Mouse (Mus musculus) activated CD4-positive, CD25-positive, alpha-beta regulatory T cell, adult 4 months (primary cell): ENCODE results near the gene Abat. TPM values are rescaled to one million over a fixed set of nuclear protein-coding genes. Genes with fewer than 3 reads are reported as not detected.

Experiments used
- ATAC-seq: one replicate; pipeline ENCODE4 v1.8.0; 2017
- polyA plus RNA-seq, 2 experiments: library from polyadenylated mRNA; unstranded; fragments of 100-300 nt; shearing (Covaris generic); gene quantifications; one replicate each; pipeline ENCODE4 v1.2.1; 2017

The Abat gene
- polyA plus RNA-seq = 1 to 10 TPM; 1.3 TPM

DNA sequence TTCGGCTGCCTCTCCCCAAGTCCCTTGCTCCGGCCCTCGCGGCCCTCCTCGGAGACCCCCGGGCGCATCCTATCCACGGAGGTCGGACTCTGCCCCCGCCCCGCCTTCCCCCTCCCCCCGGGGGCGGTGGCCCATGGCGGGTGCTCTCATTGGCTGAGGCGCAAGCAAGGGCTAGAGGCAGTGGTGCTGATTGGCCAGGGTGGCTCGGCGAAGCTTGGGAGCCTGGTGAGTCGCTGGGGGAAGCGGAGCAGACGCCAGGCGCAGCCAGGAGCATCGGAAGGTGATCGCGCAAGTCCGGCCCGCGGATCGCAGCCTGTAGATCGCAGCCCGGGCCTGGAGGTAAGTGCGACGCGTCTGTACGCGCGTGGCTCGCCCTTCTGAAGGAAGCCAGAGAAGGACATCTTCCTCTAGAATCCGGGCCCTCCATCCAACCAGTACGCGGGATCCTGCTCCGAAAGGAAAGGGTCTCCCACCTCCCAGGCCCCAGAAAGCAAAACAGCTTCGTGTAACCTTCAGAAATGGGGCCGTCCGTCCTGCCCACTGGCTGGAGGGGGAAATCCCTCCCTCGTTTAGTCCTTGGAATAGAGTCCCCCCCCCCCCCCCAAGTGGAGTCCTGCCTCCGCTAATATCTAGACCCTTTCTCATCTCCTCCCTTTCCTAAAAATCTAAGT is at the start of gene Abat:
Abat (plus strand) TSS at position 194 of the 671 bp plus-strand sequence.
- peak; percentile 93 for ATAC-seq

DNA sequence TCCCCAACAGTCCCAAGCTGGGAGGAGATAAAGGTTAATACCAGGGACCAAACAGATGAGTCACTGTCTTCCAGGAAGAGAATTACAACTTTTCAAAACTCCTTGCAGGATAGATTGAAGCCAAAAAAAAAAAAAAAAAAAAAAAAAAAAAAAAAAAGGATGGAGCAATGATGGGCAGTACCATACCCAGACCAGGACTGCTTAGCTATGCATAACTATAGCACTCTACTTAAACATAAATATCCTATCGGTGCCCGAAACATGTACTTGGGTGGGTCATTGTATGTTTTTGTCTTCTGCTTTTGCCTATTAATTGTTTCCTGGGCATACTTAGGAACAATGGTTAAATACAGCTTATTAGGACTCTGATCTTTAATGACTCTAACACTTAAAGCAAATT is 43.1 kb upstream of the Abat start:
- peak; percentile 16 for ATAC-seq

DNA sequence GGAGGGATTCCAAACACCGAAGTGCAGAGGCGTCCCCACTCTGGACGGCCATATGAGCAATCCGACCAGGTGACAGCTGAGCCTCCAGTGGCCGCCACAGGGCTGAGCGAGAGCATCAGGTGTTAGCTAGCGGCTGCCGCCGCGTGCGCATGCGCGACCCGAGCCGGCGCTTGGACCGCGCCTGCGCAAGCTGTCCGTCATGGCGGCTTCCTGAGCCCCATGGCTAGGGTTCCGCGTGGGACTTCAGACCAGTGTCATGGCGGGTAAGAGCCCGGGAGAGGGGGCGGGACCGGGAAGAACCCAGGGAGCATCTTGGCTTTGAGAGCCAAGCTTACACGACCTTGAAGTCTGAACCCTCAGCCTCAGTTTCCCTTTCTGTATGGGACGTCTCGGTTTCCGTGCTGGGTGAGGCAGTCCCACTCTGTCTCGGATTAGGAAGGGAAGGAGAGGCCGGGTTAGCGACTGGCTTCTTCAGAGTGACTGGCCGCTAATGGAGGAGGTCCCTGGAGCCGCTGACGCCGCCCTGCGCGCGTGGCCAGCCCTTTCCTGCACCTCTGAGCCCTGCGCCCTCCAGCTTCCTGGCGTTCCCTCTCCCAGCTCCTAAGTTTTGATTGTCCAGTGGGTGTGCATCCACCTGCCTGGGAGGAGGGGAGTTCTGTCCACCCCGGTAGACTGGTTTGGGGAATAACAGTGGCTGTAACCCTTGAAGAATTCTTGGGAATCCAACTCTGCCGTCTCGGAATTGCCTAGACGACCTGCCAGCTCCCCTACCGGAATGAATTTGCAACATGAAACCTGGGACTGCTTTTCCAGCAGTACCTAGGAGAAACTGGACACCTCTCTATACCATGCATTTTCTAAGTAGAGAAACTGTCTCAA is 42.4 kb upstream of the Abat start, which contains the start of gene Mettl22:
Mettl22 (plus strand) TSS at position 186 of the 879 bp plus-strand sequence.
- ATAC-seq = peak; percentile 94

DNA sequence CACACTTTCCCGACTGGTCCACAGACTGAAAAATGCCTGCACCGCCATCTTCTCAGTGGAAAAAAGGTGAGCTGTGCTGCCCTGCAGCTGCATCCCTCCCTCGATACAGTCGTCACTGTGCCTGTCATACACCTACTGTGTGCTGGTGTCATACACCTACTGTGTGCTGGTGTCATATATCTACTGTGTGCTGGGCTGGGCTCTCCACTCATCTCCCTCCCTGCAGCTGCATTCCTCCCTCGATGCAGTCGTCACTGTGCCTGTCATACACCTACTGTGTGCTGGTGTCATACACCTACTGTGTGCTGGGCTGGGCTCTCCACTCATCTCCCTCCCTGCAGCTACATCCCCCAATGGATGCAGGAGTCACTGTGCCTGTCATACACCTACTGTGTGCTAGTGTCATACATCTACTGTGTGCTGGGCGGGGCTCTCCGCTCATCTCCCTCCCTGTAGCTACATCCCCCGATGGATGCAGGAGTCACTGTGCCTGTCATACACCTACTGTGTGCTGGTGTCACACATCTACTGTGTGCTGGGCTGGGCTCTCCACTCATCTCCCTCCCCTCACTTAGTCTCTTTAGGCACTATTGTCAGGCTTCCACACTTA is 25.7 kb upstream of the Abat start:
- ATAC-seq = no peak

DNA sequence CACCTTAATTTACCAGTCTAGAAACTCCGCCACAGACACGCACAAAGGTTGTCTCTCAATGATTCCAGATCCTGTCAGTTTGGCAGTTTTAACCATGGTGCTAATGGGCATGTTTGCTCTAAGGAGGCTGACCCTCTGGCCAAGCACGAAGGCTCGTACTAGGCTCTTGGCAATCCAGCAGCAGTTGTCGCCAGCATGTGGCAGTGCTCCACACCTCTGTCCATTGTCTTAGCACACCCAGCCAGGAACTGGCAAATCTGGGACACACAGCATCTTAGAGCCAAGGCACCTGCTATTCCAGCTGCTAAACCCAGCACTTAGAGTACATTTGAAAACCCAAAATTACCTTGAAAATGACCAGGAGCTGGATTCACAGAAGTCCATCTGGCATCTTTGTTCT is 23.9 kb upstream of the Abat start:
- no peak for ATAC-seq

DNA sequence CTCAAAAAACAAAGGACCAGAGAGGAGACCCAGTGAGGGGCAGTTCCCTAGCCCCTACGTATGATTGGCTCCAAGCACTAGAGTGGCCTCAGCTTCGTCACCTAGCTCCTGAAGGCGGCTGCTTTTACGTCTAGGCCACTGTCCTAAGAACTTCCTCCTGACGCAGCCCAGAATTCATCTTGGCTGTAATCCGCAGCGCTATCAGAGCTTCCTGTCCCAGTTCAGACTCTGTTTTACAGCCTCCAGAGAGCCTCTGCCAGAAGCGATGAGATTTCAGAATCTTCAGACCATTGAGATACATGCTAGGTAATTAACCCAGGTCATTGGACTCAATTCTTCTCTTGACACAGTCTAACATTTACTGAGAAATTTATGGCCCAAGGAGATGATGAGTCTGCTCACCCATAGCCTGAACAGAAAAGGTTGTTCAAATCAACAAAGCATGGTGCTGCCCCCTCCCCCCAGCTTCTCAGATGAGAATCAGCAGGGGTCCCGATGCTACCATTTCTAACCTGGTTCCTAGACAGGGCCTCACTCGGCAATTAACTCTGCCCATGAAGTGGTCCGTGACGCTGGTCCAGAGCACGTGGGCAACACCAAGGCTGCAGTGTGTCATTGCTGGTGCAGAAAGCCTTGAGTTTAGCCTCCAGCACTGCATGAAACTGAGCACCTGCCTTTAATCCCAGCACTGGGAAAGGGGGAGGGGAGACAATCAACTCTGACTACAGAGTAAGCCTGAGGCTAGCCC is 21.3 kb upstream of the Abat start:
- no peak for ATAC-seq

DNA sequence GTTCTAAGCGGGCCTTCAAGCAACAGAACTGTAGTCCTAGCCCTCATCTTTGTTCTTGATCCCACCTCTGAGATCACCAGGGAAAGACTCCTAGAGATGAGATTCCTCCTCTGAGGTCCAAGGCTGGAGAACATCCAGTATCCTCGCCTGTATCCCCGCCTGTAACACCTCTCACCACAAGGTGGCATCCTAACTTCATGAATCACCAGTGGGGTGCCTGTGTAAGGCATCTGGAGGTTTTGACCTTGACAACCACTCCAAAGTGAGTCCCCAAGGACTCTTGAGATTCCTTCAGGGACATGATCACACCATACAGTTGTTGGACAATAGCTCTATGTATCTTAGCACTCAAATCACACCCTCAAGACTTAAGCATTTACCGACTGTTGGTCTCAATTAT is 19.0 kb upstream of the Abat start:
- peak; percentile 46 for ATAC-seq

DNA sequence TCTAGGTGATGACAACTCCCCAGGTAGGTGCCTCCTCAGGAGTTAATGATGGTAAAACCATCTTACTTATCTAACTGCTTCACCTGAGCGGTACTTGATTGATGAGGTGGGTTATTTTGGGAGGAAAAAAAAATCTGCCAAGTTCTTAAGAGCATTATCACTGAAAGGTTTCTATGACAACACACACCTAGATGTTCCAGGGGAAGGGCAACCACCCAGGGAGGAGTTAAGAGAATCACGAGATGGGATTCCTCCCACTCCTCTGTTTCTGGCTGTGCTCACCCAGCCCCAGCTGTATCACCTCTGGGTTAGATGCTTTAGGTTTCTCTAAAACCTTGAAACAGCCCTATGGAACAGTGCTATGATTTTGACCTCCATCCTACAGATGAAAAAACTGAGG is 16.3 kb upstream of the Abat start:
- ATAC-seq = no peak

DNA sequence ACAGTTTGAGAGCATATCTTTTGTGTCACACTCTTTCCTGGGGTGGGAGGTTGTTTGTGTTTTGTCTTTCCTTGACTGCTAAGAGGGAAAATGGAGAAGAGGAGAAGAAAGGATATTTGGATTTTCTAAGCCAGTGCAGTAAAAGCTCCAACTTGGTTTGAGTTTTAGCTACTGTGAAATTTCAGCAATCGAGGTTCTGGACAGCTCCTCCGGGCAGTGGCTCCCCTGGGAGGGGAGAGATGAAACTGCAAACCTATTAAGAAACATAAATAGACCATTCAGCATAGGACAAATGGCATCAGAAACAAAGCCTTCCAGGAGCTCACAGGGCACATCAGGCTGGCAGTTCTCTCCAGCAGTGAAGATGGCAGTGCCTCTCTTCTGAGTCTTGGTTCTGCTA is 9.0 kb upstream of the Abat start:
- ATAC-seq = no peak

DNA sequence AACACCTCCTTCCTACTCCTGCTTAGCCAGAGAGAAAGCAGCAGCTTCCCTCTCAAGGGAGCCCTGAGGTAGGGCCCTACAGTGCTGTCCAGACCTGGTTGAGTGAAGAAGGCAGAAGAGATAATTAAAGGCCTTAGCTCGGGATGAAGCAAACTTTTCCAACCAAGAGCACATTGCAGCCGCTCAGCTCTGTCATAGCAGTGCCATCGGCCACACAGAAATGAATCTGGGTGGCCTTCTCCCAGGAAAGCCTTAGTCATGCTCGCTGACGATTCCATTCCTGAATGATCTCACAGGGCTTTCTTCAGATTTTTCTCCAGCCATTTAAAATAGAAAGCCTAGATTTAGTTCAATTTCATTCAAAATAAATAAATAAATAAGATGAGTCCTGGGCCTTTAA is 3.3 kb upstream of the Abat start:
- ATAC-seq = no peak

DNA sequence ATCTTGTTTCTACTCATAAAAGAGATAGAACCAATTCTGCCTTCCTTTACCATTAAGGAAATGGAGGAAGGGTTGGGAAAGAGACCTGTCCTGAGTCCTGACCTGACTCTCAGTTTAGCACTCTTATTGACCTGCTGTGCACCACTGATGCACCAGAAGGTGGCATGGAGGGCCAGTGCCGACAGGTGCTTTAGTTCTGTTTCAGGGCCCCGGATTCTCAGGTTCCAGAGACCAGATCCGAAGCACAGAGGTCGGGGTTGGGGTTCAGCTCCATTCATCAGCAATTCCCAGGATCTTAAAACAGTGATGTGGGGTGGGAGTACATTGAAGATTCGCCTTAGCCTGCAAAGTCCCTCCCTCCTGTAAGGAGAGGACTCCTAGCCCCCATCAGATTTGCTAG is 399 bp upstream of the Abat start:
- no peak for ATAC-seq

DNA sequence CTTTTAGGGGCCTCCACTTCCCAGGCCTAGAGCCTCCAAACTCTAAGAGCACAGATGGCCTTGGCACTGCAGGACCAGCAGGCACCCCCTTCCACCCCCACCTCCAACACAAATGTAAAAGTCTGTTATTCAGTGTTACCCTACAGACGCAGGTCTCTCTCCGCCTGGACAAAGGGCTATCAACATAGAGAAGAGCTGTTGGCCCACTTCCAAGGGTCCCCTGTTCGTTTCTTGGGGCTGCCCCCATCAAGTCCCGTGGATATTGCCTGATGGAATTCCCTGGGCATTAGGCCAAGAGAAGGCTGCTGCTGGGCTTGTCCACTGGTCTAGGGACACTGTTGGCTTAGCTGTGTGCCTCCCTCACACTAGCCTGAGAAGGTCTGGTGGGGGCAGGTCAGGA is 951 bp downstream of the Abat start:
- ATAC-seq = no peak

DNA sequence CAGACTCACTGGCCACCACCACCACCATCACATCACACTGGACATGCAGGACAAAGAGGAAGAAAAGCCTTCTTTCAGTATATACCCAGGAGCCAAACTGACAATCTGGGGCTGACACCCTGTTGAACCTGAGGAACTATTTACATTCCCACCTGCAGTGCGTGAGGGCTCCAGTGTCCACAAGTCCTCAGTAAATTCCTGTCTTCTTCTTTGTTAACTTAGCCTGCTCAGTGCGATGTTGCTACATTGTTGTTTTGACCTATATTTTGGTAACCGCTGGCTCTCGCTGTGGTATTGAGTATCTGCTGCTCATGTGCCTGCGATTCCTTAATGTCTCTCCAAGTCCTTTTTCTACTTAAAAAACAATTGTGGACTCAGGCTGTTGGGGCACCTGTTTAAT is 7.3 kb downstream of the Abat start:
- ATAC-seq = no peak

DNA sequence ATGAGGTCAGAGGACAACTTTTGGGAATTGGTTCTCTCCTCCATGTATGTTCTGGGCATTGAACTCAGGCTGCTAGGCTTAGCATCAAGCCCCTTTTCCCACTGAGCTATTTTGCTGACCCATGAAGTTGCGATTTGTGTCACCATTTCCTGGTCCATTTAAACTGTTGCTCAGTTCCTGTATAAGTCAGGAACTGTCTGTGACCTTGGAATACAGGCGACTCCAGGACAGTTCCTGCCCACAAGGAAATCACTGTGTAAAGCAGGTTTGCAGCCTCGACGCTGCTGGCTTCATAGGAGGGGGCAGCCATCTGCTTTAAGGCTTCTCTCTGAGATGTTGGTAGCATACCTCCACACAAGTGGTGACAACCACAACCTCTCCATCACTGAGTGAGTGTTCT is 8.1 kb downstream of the Abat start:
- ATAC-seq = no peak

DNA sequence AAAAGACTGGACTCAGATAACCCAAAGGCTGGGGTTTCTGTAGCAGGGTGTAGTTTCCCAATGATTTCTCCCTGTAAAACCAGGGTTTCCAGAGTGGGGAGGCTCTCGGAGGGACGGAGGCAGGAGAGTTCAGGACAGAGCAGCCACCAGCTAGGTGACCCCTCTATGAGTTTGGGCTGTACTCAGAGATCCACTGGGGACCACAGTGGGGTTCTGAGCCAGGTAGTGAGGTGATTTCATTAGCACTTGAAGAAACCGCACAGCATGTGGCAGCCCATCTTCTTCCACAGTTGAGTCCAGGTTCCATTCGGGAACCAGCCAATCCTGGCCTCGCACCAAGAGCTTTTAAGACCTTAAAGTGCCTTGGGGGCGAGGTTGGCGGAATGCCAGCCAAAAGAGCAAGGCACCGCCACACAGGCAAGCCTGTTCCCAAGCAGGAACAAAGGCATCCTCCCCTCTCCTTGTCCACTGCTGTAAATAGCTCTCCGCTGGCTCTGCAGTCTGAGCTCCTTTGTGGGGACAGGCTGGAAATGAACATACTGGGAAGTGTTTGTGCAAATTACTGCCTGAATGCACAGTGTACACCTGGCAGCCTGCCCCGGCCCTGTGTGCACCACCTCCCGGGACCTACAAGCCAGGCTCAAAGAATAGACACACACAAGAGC is 10.4 kb downstream of the Abat start:
- ATAC-seq = no peak

DNA sequence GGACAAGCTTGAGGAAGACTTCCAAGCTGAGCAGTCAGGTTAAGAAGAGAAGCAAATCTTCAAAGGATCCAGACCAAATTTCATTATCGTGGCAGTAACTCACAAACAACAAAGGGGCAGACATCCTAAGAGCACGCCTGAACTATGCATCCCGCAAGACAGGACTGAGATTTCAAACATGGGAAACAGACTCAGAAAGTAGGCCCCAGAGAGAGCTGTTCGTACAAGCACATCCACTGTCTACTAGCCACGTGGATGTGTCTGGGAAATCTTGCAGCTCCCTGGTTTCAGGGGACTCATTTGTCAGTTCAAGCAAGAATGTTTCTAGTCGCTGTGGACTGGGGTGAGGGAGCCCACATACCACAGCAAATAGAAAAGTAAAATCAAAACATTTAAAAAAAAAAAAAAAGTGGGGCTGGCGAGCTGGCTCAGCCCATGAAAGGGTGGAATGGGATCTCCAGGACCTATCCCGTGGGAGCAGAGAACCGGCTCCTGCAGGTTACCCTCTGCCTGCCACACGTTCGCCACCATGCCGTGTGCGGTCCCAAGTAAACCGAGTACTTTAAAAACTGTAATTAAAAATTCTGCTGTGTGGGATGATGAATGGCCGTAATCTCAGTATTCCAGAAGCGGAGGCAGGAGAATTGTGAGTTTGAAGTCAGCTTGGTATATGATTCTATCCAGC is 11.1 kb downstream of the Abat start:
- no peak for ATAC-seq

DNA sequence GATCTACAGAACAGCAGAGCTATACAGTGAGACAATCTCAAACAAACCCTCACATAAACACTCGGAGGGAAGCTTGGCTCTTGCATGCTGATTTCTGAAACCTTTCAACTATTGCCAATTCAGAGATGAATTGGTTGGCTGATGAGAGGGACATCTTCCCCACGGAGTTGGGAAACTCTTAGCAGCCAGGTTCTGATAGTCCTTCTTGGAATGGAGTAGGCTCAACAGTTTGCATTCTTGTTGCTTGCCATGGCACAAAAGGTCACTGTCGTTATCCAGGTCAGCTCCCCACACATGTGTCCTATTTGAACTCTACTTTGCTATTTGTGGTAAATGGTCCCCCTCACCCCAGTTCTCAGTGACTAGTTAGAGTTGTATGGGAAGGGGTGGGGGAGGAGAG is 12.1 kb downstream of the Abat start:
- ATAC-seq = no peak

DNA sequence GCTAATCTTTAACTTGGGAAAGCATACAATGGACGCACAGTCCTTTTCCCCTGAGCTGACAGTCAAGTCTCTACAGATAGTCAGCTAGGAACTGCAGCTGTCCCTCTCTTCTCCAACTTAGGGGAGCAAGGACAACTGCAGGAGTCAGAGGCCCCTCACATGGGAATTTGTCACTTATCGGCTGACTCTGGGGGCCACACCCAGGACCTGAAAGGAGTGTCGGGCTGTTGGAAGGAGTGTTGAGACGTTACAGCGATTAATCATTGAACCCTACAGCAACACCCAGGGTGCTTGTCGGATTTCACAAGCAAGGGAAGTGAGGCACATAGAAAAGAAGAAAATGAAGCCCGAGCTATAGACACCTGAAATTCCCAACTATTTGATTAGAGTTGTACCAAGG is 12.6 kb downstream of the Abat start:
- ATAC-seq = no peak

DNA sequence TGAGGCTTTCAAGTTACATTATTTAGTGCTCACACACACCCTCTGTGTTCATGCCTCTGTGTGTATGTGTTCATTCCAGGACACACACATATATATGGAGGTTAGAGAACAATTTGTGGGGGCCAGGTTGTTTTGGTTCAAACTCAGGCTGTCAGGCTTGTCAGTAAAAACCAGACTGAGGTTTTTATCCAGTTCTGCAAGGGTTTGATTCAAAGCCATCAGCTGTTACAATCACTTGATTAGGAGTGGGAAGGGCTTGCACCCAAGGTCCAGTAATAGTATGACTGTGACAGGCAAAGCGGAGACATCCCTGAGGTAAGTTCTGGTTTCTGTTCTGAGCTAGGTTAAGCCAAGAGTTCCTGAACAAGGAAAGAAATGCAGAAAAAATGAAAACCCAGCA is 16.2 kb downstream of the Abat start:
- no peak for ATAC-seq

DNA sequence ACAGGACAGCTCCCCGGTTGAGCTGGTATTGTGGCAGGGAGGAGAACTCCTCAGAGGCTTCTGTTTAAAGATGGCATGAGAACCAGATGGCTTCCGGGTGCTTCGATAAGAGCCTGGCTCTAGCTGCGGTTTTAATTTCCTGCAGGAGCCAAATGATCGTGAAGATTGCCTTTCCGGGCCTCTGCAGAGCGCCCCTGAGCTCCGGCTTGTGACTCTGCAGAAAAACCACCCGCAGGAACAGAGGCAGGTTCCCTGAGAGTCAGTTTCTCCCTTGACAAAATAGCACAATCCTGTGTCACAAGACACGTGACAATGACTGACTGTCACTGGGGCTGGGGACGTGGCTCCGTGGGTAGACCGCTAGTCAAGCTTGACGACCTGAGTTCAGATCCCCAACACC is 16.8 kb downstream of the Abat start:
- peak; percentile 65 for ATAC-seq

DNA sequence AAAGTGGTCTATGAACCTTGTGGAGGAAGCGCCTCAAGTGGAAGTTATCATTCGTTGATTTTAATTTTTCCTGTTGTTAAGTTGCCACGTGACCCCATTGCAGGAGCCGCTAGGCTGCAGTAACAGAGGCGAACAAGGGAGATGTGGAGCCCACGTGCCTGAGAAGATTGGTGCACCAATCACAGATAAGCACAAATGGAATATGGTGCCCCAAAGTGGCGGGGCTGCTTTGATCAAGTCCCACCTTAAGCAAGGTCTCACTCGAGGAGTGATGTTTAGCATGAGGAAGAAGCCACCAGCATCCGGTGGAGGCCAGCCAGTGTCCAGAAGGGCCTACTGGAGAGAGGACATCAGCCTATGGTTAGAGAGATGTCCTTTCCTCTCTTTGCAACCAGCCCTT is 19.2 kb downstream of the Abat start:
- no peak for ATAC-seq

DNA sequence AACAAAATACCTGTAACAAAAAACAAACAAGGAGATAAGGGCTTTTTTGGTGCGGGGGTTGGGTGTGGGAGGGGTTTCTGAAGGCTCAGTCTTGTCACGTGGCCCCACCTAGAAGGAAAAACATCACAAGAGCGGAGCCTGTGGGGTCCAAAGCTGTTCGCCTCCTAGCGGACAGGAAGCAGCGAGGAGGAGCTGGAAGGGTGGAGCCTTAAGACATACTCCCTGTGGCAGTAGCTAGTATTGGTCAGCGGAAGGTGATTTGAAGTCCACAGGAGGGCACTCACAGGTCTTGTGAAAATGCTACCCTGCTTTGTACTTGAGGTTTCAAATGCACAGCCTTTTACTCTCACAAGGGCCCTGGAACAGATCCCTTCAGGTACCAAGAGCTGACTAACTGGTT is 19.7 kb downstream of the Abat start:
- no peak for ATAC-seq
